Mouse (Mus musculus) lung, adult 2 months (tissue): ENCODE data around the gene Abi3bp.

ENCODE experiments used
- CTCF ChIP-seq: fragments of 200-500 bp; IDR thresholded peaks from 2 replicates; pipeline ENCODE4 v1.5.1; 2011; ENCODE audit warnings: mild to moderate bottlenecking, low read length, control low read depth; ENCODE audit not compliant: insufficient read depth
- POLR2A ChIP-seq: fragments of 200-500 bp; IDR thresholded peaks from 2 replicates; pipeline ENCODE4 v1.6.1; 2011; ENCODE audit warnings: low read depth, mild to moderate bottlenecking, control low read depth, low read length, borderline replicate concordance; ENCODE audit errors: extremely low read depth

GRCm38 (mm10) chr16:56611096-56611867, 133.6 kb downstream of the Abi3bp start:
- TF ChIP-seq CTCF = no peak
- TF ChIP-seq POLR2A = no peak
